Mouse (Mus musculus) hindbrain, embryonic 13.5 days (tissue): ENCODE data around the gene Gm10309. TPM values are rescaled to one million over a fixed set of nuclear protein-coding genes. Genes with fewer than 3 reads are reported as not detected.
A peak's percentile ranks its signal among the peaks of the same experiment; 100 is the strongest.

Source experiments
- ATAC-seq: fragments of 200-750 bp; cut with Nextera tagmentation; 2 replicates; pipeline ENCODE4 v1.8.0; 2017; ENCODE audit warnings: moderate TSS enrichment; ENCODE audit not compliant: low FRiP score
- H3K27ac ChIP-seq: fragments of 300-500 bp; sonication (generic); 2 replicates; pipeline ENCODE4 v1.5.1; 2015; ENCODE audit warnings: inconsistent platforms, mild to moderate bottlenecking, moderate library complexity
- H3K27me3 ChIP-seq: fragments of 300-500 bp; sonication (generic); 2 replicates; pipeline ENCODE4 v1.6.1; 2015; ENCODE audit warnings: mild to moderate bottlenecking, inconsistent platforms
- H3K36me3 ChIP-seq: fragments of 300-500 bp; sonication (generic); 2 replicates; pipeline ENCODE4 v1.6.1; 2015; ENCODE audit warnings: mild to moderate bottlenecking, inconsistent platforms
- H3K4me1 ChIP-seq: fragments of 300-500 bp; sonication (generic); replicated peaks from 2 replicates; pipeline ENCODE4 v1.6.1; 2015; ENCODE audit warnings: inconsistent platforms
- H3K4me2 ChIP-seq: fragments of 300-500 bp; sonication (generic); 2 replicates; pipeline ENCODE4 v1.6.1; 2015; ENCODE audit warnings: inconsistent platforms, mild to moderate bottlenecking, moderate library complexity
- H3K4me3 ChIP-seq: fragments of 300-500 bp; sonication (generic); 2 replicates; pipeline ENCODE4 v1.5.1; 2015; ENCODE audit warnings: mild to moderate bottlenecking, inconsistent platforms
- H3K9ac ChIP-seq: fragments of 300-500 bp; sonication (generic); 2 replicates; pipeline ENCODE4 v1.6.1; 2015; ENCODE audit warnings: mild to moderate bottlenecking, inconsistent platforms
- H3K9me3 ChIP-seq: fragments of 300-500 bp; sonication (generic); 2 replicates; pipeline ENCODE4 v1.6.1; 2016; ENCODE audit warnings: inconsistent platforms
- WGBS: fragments of 180-500 bp; shearing (Covaris S2); methylation state at CpG from one replicate; pipeline ENCODE4 v1.1.7; 2015; 5-methylcytosine and 5-hydroxymethylcytosine counted together
- polyA plus RNA-seq: library from polyadenylated mRNA; unstranded; fragments of >200 nt; fragmentation: Nextera tagmentation; extraction: Ambion mirVana; gene quantifications from 2 replicates; pipeline ENCODE4 v1.2.1, GENCODE M21; 2015

Gm10309 gene
- 0.25 and 0.35 TPM in 2 replicates for polyA plus RNA-seq

- Histone ChIP-seq H3K9me3 (no peaks in the 10 kb centered on the region), H3K9ac (no peak within 1 kb of the TSS), H3K36me3 (peaks cover 3% of the 10 kb centered on the region; the same call in 1 of the 2 replicates), H3K27me3 (no peaks in the 10 kb centered on the region), H3K4me2 (no peak within 1 kb of the TSS), H3K4me3 (no peak within 1 kb of the TSS), H3K27ac (no peak within 1 kb of the TSS), H3K4me1 (0 out of 2 replicates have a peak, but pooled peaks cover 4% of the 10 kb centered on the region)
- 85% methylated on average over 8 of the region's 8 CpGs for WGBS
- no peak for ATAC-seq
Measured at GRCm38 (mm10) chr17:86505183-86505631, at the start of gene Gm10309. TSS of gene Gm10309 (minus strand) at chr17:86505232.

- Histone ChIP-seq H3K4me3 (no peak overlapping the region), H3K9me3 (no peaks in the 10 kb centered on the region), H3K4me1 (no peaks in the 10 kb centered on the region), H3K27me3 (no peaks in the 10 kb centered on the region), H3K9ac (no peak overlapping the region), H3K4me2 (no peak overlapping the region), H3K36me3 (no peaks in the 10 kb centered on the region), H3K27ac (no peak overlapping the region)
- no peak for ATAC-seq
- 80% methylated on average over 6 of the region's 6 CpGs for WGBS
Measured at GRCm38 (mm10) chr17:86551995-86552394, 47.0 kb upstream of the Gm10309 start.

GRCm38 (mm10) chr17:86551561-86551960 is 46.5 kb upstream of the Gm10309 start:
- H3K9me3 ChIP-seq, result no peaks in the 10 kb centered on the region
- no peak for ATAC-seq
- H3K36me3 ChIP-seq, result no peaks in the 10 kb centered on the region
- H3K4me1 ChIP-seq, result no peaks in the 10 kb centered on the region
- no peak overlapping the region for H3K27ac ChIP-seq
- no peak overlapping the region for H3K4me3 ChIP-seq
- H3K4me2 ChIP-seq, result no peak overlapping the region
- no peak overlapping the region for H3K9ac ChIP-seq
- WGBS, result 86% methylated on average over 10 of the region's 10 CpGs
- no peaks in the 10 kb centered on the region for H3K27me3 ChIP-seq

- H3K4me1 ChIP-seq, result no peaks in the 10 kb centered on the region
- no peaks in the 10 kb centered on the region for H3K27me3 ChIP-seq
- ATAC-seq, result no peak
- no peaks in the 10 kb centered on the region for H3K36me3 ChIP-seq
- 85% methylated on average over 10 of the region's 10 CpGs for WGBS
- no peaks in the 10 kb centered on the region for H3K9me3 ChIP-seq
- no peak overlapping the region for H3K4me3 ChIP-seq
- no peak overlapping the region for H3K27ac ChIP-seq
- no peak overlapping the region for H3K4me2 ChIP-seq
- H3K9ac ChIP-seq, result no peak overlapping the region
Measured at GRCm38 (mm10) chr17:86549128-86549527, 44.1 kb upstream of the Gm10309 start.

- no peak overlapping the region for H3K4me3 ChIP-seq
- 34% methylated on average over 7 of the region's 7 CpGs for WGBS
- H3K9ac ChIP-seq, result no peak overlapping the region
- H3K27ac ChIP-seq, result no peak overlapping the region
- no peaks in the 10 kb centered on the region for H3K4me1 ChIP-seq
- H3K4me2 ChIP-seq, result no peak overlapping the region
- ATAC-seq, result no peak
- no peaks in the 10 kb centered on the region for H3K27me3 ChIP-seq
- no peaks in the 10 kb centered on the region for H3K9me3 ChIP-seq
- H3K36me3 ChIP-seq, result no peaks in the 10 kb centered on the region
Measured at GRCm38 (mm10) chr17:86546529-86546928, 41.5 kb upstream of the Gm10309 start.

- WGBS, result 83% methylated on average over 18 of the region's 18 CpGs
- H3K27me3 ChIP-seq, result no peaks in the 10 kb centered on the region
- no peak overlapping the region for H3K4me2 ChIP-seq
- H3K4me1 ChIP-seq, result peaks cover 8% of the 10 kb centered on the region
- H3K27ac ChIP-seq, result no peak overlapping the region
- H3K9ac ChIP-seq, result no peak overlapping the region
- ATAC-seq, result no peak
- H3K36me3 ChIP-seq, result no peaks in the 10 kb centered on the region
- H3K9me3 ChIP-seq, result no peaks in the 10 kb centered on the region
- no peak overlapping the region for H3K4me3 ChIP-seq
Measured at GRCm38 (mm10) chr17:86539881-86540430, 34.9 kb upstream of the Gm10309 start.

GRCm38 (mm10) chr17:86535827-86536656 is 31.0 kb upstream of the Gm10309 start:
- Histone ChIP-seq H3K4me2 (peak overlapping the region; percentile 30), H3K36me3 (no peaks in the 10 kb centered on the region), H3K4me3 (no peak overlapping the region), H3K27me3 (no peaks in the 10 kb centered on the region), H3K27ac (0 out of 2 replicates have a peak overlapping the region, but pooled peaks have one; percentile 20), H3K4me1 (peaks cover 20% of the 10 kb centered on the region), H3K9me3 (no peaks in the 10 kb centered on the region), H3K9ac (no peak overlapping the region)
- 0 out of 2 replicates have a peak, but pooled peaks have one; percentile 77 for ATAC-seq
- 50% methylated on average over 22 of the region's 22 CpGs for WGBS

- peak overlapping the region; percentile 29; the same call in 1 of the 2 replicates for H3K9ac ChIP-seq
- peaks cover 25% of the 10 kb centered on the region for H3K4me1 ChIP-seq
- no peaks in the 10 kb centered on the region for H3K27me3 ChIP-seq
- H3K9me3 ChIP-seq, result no peaks in the 10 kb centered on the region
- H3K36me3 ChIP-seq, result no peaks in the 10 kb centered on the region
- WGBS, result 80% methylated on average over 10 of the region's 10 CpGs
- H3K27ac ChIP-seq, result no peak overlapping the region
- H3K4me3 ChIP-seq, result no peak overlapping the region
- ATAC-seq, result 0 out of 2 replicates have a peak, but pooled peaks have one; percentile 38
- H3K4me2 ChIP-seq, result no peak overlapping the region
Measured at GRCm38 (mm10) chr17:86535096-86535495, 30.1 kb upstream of the Gm10309 start.

DNA sequence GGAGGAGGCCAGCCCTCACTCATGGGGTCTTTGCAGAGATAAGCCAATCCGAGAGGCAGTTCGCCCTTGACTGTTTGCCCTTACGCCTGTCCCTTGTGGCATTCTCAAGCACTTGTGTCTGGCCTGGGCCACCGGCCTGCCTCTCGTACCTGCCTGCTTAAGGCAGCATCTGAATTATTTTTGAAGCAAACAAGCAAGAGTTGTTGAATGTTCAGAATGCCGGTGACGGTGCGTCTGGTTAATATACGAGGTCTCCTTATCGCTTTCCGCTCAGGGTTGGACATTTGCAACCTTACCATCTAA is 28.5 kb upstream of the Gm10309 start:
- H3K4me3 ChIP-seq, result no peak overlapping the region
- no peak overlapping the region for H3K9ac ChIP-seq
- no peak overlapping the region for H3K27ac ChIP-seq
- no peak overlapping the region for H3K4me2 ChIP-seq
- no peaks in the 10 kb centered on the region for H3K36me3 ChIP-seq
- no peaks in the 10 kb centered on the region for H3K9me3 ChIP-seq
- no peaks in the 10 kb centered on the region for H3K27me3 ChIP-seq
- peaks cover 26% of the 10 kb centered on the region for H3K4me1 ChIP-seq
- whole genome bisulfite sequencing, result 88% methylated on average over 11 of the region's 11 CpGs
- no peak for ATAC-seq

DNA sequence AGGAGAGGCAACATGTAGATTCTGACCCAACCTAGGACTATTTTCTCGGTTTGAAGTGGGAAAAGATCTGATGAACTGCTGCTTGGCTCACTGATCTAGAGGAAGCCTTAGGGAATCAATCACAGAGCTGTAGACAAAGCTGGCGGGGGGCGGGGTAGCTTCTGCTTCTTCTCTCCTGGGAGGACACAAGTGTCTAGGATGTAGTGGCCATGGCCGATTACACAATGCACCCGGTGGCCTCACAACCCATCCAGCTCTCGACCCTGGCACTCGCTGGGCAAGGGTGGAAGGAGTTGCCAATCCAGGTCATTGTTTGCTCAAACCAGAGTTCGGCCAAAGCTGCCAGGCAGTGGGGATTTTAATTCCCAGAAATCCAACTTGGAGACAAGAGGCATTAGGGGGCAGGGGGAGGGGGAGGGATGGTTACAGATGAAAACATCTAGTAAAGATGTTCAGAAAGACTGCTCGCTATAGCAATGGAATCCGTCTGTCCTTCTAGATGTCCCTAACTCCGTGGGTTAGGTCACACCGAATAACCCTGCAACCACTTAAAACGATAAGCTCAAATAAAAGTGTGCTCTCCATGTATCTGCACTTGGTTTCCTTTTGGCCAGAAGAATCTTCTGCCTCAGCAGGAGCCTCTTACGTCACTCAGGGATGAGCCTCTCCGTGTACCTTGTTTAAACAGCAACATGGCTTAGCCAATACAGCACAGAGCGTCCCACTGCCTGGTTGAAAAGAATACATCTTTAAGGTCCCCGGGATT is 27.9 kb upstream of the Gm10309 start:
- Histone ChIP-seq H3K9ac (no peak overlapping the region), H3K9me3 (no peaks in the 10 kb centered on the region), H3K27me3 (no peaks in the 10 kb centered on the region), H3K4me2 (no peak overlapping the region), H3K27ac (no peak overlapping the region), H3K4me3 (no peak overlapping the region), H3K4me1 (peaks cover 26% of the 10 kb centered on the region), H3K36me3 (no peaks in the 10 kb centered on the region)
- WGBS, result 67% methylated on average over 17 of the region's 17 CpGs
- ATAC-seq, result no peak

DNA sequence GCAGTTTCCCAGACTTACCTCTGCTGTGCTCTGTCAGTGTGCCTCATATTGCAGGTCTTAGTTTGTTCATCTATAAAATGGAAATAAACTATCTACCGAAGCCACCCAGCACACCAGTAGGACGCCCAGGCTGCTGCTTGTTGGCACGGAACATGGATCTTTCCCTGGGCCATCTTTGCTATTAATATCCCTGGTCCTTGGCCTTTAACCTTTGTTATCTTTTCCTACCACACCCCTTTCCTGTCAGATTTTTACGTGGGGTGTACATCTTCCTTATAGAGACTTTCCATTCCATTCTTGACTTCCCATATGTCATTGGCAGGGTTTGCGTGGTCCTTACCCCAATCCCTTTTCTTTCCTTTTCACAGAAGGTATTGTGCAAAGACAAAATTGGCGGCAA is 26.2 kb upstream of the Gm10309 start:
- no peak overlapping the region for H3K4me3 ChIP-seq
- no peak overlapping the region for H3K27ac ChIP-seq
- no peaks in the 10 kb centered on the region for H3K9me3 ChIP-seq
- H3K36me3 ChIP-seq, result no peaks in the 10 kb centered on the region
- peaks cover 21% of the 10 kb centered on the region for H3K4me1 ChIP-seq
- H3K27me3 ChIP-seq, result no peaks in the 10 kb centered on the region
- H3K9ac ChIP-seq, result no peak overlapping the region
- 91% methylated on average over 6 of the region's 6 CpGs for WGBS
- no peak for ATAC-seq
- no peak overlapping the region for H3K4me2 ChIP-seq

DNA sequence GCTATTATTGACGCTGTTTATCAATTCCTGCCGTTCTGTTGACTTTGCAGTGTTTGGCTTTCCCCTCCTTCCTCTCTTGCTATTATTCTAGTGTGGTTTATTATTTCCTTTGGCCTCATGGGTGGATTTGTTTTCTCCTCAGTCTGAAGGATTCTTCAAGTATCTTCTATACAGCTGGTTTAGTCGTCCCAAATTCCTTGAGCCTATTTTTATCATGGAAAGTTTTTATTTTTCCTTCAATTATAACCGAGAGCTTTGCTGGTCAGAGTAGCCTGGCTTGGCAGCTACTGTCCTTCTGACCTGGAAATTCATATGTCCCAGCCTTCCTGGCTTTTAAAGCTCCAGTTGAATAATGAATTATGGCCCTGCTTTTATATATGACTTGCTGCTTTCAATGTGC is 24.4 kb upstream of the Gm10309 start:
- peaks cover 18% of the 10 kb centered on the region for H3K4me1 ChIP-seq

More for the DNA sequence above, 24.4 kb upstream of the Gm10309 start:
- WGBS, result 70% methylated on average over 4 of the region's 4 CpGs
- no peak for ATAC-seq
- Histone ChIP-seq H3K27me3 (no peaks in the 10 kb centered on the region), H3K4me2 (no peak overlapping the region), H3K4me3 (no peak overlapping the region), H3K9me3 (no peaks in the 10 kb centered on the region), H3K36me3 (no peaks in the 10 kb centered on the region), H3K9ac (no peak overlapping the region), H3K27ac (no peak overlapping the region)
